Comparison of ENCODE assay signal across 36 mouse cellular contexts in the genomic region with DNA sequence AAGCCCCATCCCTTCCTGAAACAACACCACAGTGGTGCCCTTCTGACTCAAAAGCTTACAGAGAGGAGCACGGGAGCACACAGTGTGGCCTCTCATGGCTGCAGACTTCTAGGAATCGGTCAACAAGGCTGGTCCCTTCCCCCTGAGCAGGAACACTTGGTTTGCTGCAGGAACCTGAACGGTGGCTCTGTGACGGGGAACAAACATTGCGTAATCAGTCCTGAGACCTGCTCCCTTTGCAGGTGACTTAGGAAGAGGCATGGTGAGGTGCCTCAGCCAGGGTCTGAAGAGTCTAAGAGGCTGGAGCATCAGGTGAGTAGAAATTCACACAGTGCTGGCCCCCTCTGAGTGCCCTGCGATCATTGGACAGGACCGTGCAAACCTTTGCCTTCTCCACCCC. TPM values are rescaled to one million over a fixed set of nuclear protein-coding genes. Genes with fewer than 3 reads are reported as not detected.
DNase-seq lines count a peak whose midpoint lies in the region; ATAC-seq and TF ChIP-seq lines count a peak whose summit lies in the region.
"Had no signal": no experiment of that assay in that cellular context is flagged by ENCODE, and none has a peak within 500 bp of the region (broad histone marks: within the 10 kb centered on the region; RNA-seq: fewer than 3 reads in every experiment).

No protein-coding gene starts in this region.

- no peaks in the 10 kb centered on the region for H3K9me3 ChIP-seq in liver, embryonic 12.5 days (replicated peaks)
- no peaks in the 10 kb centered on the region for H3K9me3 ChIP-seq in intestine, embryonic 16.5 days (ENCODE audit: control insufficient read depth, low read length)
- no peaks in the 10 kb centered on the region for H3K9me3 ChIP-seq in stomach, embryonic 15.5 days
- H3K9me3 ChIP-seq: embryonic facial prominence, embryonic 10.5 days; embryonic facial prominence, embryonic 15.5 days; forebrain, embryonic 12.5 days; hindbrain, embryonic 12.5 days; kidney, embryonic 15.5 days; limb, embryonic 12.5 days; neural tube, embryonic 12.5 days had no signal

- no peak overlapping the region for H3K9ac ChIP-seq in liver, adult 2 months (ENCODE audit: low read depth, low read length)
- H3K9ac ChIP-seq in liver, embryonic 12.5 days = no peak overlapping the region
- no peak overlapping the region for H3K9ac ChIP-seq in intestine, embryonic 16.5 days (ENCODE audit: low read depth, low read length)
- no peak overlapping the region for H3K9ac ChIP-seq in stomach, embryonic 15.5 days
- H3K9ac ChIP-seq: embryonic facial prominence, embryonic 15.5 days; forebrain, embryonic 12.5 days; hindbrain, embryonic 12.5 days; kidney, embryonic 15.5 days; limb, embryonic 12.5 days; liver, postnatal 0 days; neural tube, embryonic 12.5 days had no signal

- H3K4me3 ChIP-seq in liver, adult 2 months (ENCODE audit: insufficient read depth, low read depth, low read length) = no peak overlapping the region
- no peak overlapping the region for H3K4me3 ChIP-seq in liver, embryonic 12.5 days
- H3K4me3 ChIP-seq in intestine, embryonic 16.5 days (ENCODE audit: low read length) = no peak overlapping the region
- no peak overlapping the region for H3K4me3 ChIP-seq in stomach, embryonic 15.5 days (replicated peaks)
- H3K4me3 ChIP-seq in layer of hippocampus, adult 2 months = no peak overlapping the region
- H3K4me3 ChIP-seq: embryonic facial prominence, embryonic 10.5 days; embryonic facial prominence, embryonic 15.5 days; forebrain, embryonic 12.5 days; hindbrain, embryonic 12.5 days; kidney, embryonic 15.5 days; left cerebral cortex, adult 2 months; limb, embryonic 12.5 days; neural tube, embryonic 12.5 days had no signal

- H3K4me1 ChIP-seq in liver, adult 2 months (ENCODE audit: control insufficient read depth, insufficient read depth, low read length) = peaks cover 2% of the 10 kb centered on the region; the same call in 1 of the 2 replicates
- no peaks in the 10 kb centered on the region for H3K4me1 ChIP-seq in liver, embryonic 12.5 days
- H3K4me1 ChIP-seq in intestine, embryonic 16.5 days (ENCODE audit: control insufficient read depth, insufficient read depth, low read length) = no peaks in the 10 kb centered on the region
- peaks cover 3% of the 10 kb centered on the region; the same call in 1 of the 2 replicates for H3K4me1 ChIP-seq in stomach, embryonic 15.5 days
- H3K4me1 ChIP-seq: neural tube, embryonic 12.5 days had no signal

- TF ChIP-seq POLR2A in liver, adult 2 months (IDR thresholded peaks at IDR 0.05; ENCODE audit: extremely low read depth, insufficient read depth, low read length) = no peak

- ATAC-seq in liver, embryonic 12.5 days = no peak
- peak; percentile 26; the same call in 1 of the 2 replicates for ATAC-seq in intestine, embryonic 16.5 days
- ATAC-seq in stomach, embryonic 15.5 days (ENCODE audit: insufficient read depth, low FRiP score, low read depth) = peak; percentile 19; the same call in 1 of the 2 replicates
- ATAC-seq: hindbrain, postnatal 0 days; liver, postnatal 0 days; midbrain, embryonic 16.5 days had no signal

- H3K79me2 ChIP-seq in liver, adult 2 months (ENCODE audit: control insufficient read depth, insufficient read depth, low read length) = no peaks in the 10 kb centered on the region

- no peaks in the 10 kb centered on the region for H3K36me3 ChIP-seq in liver, adult 2 months (ENCODE audit: control insufficient read depth, insufficient read depth, low read length)
- no peaks in the 10 kb centered on the region for H3K36me3 ChIP-seq in liver, embryonic 12.5 days
- H3K36me3 ChIP-seq in intestine, embryonic 16.5 days (ENCODE audit: control insufficient read depth, insufficient read depth, low read length) = no peaks in the 10 kb centered on the region
- H3K36me3 ChIP-seq in stomach, embryonic 15.5 days = no peaks in the 10 kb centered on the region
- H3K36me3 ChIP-seq: embryonic facial prominence, embryonic 10.5 days; embryonic facial prominence, embryonic 15.5 days; forebrain, embryonic 12.5 days; hindbrain, embryonic 12.5 days; kidney, embryonic 15.5 days; limb, embryonic 12.5 days; neural tube, embryonic 12.5 days had no signal

- no peak overlapping the region for H3K27ac ChIP-seq in liver, adult 2 months (replicated peaks; ENCODE audit: insufficient read depth, low read depth, low read length)
- no peak overlapping the region for H3K27ac ChIP-seq in liver, embryonic 12.5 days
- H3K27ac ChIP-seq in intestine, embryonic 16.5 days (ENCODE audit: low read length) = no peak overlapping the region
- no peak overlapping the region for H3K27ac ChIP-seq in stomach, embryonic 15.5 days
- no peak overlapping the region for H3K27ac ChIP-seq in layer of hippocampus, adult 2 months
- H3K27ac ChIP-seq: embryonic facial prominence, embryonic 10.5 days; embryonic facial prominence, embryonic 15.5 days; forebrain, embryonic 12.5 days; hindbrain, embryonic 12.5 days; hindbrain, postnatal 0 days; kidney, embryonic 15.5 days; left cerebral cortex, adult 2 months; limb, embryonic 12.5 days; neural tube, embryonic 12.5 days had no signal

- H3K4me2 ChIP-seq in liver, embryonic 12.5 days = no peak overlapping the region
- H3K4me2 ChIP-seq in intestine, embryonic 16.5 days (ENCODE audit: low read depth, low read length) = no peak overlapping the region
- H3K4me2 ChIP-seq in stomach, embryonic 15.5 days = no peak overlapping the region
- H3K4me2 ChIP-seq: embryonic facial prominence, embryonic 15.5 days; forebrain, embryonic 12.5 days; hindbrain, embryonic 12.5 days; kidney, embryonic 15.5 days; limb, embryonic 12.5 days; liver, embryonic 11.5 days; midbrain, embryonic 11.5 days; neural tube, embryonic 12.5 days had no signal

- 41% methylated on average over 7 of the region's 7 CpGs for WGBS in liver, adult 2 months
- 53% methylated on average over 7 of the region's 7 CpGs for WGBS in liver, embryonic 12.5 days (ENCODE audit: insufficient replicate concordance)
- WGBS in intestine, embryonic 16.5 days = 67% methylated on average over 7 of the region's 7 CpGs
- WGBS in stomach, embryonic 15.5 days = 62% methylated on average over 7 of the region's 7 CpGs

- H3K27me3 ChIP-seq in liver, adult 2 months (ENCODE audit: control insufficient read depth, insufficient read depth, low read length) = no peaks in the 10 kb centered on the region
- peaks cover 22% of the 10 kb centered on the region; the same call in 1 of the 2 replicates for H3K27me3 ChIP-seq in liver, embryonic 12.5 days (replicated peaks)
- no peaks in the 10 kb centered on the region for H3K27me3 ChIP-seq in intestine, embryonic 16.5 days (replicated peaks; ENCODE audit: control insufficient read depth, insufficient read depth, low read length)
- 0 out of 2 replicates have a peak, but pooled peaks cover 3% of the 10 kb centered on the region for H3K27me3 ChIP-seq in stomach, embryonic 15.5 days (replicated peaks)
- H3K27me3 ChIP-seq: embryonic facial prominence, embryonic 15.5 days had no signal

- TF ChIP-seq CTCF in liver, adult 2 months (IDR thresholded peaks at IDR 0.05; ENCODE audit: low read depth, low read length) = no peak
- TF ChIP-seq CTCF in layer of hippocampus, adult 2 months (conservative IDR thresholded peaks at IDR 0.05) = no peak

- peak; percentile 54 for DNase-seq in liver, adult 2 months (ENCODE audit: extremely low read depth, low read depth, low spot score)
- peak; percentile 55 to 59 for DNase-seq in urinary bladder, adult 18-20 months (ENCODE audit: low spot score in 2 of 2)
- no peak for DNase-seq in urinary bladder, postnatal 4 days (ENCODE audit: low spot score in 2 of 2)
- no peak for DNase-seq in adrenal gland, postnatal 36 days
- no peak for DNase-seq in layer of hippocampus, adult 2 months (ENCODE audit: low spot score in 2 of 2)
- DNase-seq: adrenal gland, adult 2 months; cerebellum, adult 8-10 months; gastrocnemius, postnatal 14 days; heart, postnatal 36 days; kidney, adult 18-20 months; kidney, postnatal 25 days; liver, postnatal 0 days; right cerebral cortex, postnatal 4 days; thymus, postnatal 14 days had no signal

RNA-seq across cellular contexts. Expression of a gene that starts 0.5 kb away (rescaled TPM):
- not detected in 2 replicates for total RNA-seq in liver, adult 2 months (2014; rRNA removed)
- polyA plus RNA-seq in liver, adult 2 months (2012; rRNA removed) = not detected in 2 replicates
- not detected in 2 replicates for polyA plus RNA-seq in liver, embryonic 12.5 days (2016; fragmentation: Nextera tagmentation; extraction: Ambion mirVana)
- polyA plus RNA-seq in intestine, embryonic 16.5 days (2015; fragmentation: Nextera tagmentation; extraction: Ambion mirVana) = not detected in 2 replicates
- not detected in 2 replicates for polyA plus RNA-seq in stomach, embryonic 15.5 days (2015; fragmentation: Nextera tagmentation; extraction: Ambion mirVana)
- total RNA-seq in adrenal gland, postnatal 36 days (2021) = not detected
- total RNA-seq in layer of hippocampus, adult 2 months (2021) = not detected
- total RNA-seq: adrenal gland, adult 2 months; gastrocnemius, postnatal 14 days; granulocyte monocyte progenitor cell, adult 5-6 weeks; heart, postnatal 36 days; hindbrain, postnatal 0 days; layer of hippocampus, adult 18-20 months; layer of hippocampus, postnatal 14 days; left cerebral cortex, adult 2 months; left cerebral cortex, postnatal 25 days; megakaryocyte, adult 5-6 weeks had no signal
- polyA plus RNA-seq: adrenal gland, adult 2 months; embryonic facial prominence, embryonic 10.5 days; forebrain, embryonic 12.5 days; heart, embryonic 16.5 days; hindbrain, embryonic 12.5 days; hindbrain, postnatal 0 days; kidney, embryonic 15.5 days; limb, embryonic 12.5 days; liver, embryonic 11.5 days; liver, postnatal 0 days; midbrain, embryonic 11.5 days; midbrain, embryonic 16.5 days; neural tube, embryonic 12.5 days; spleen, adult 2 months had no signal

RNA-seq across cellular contexts. Expression of a gene that starts 12.2 kb away (rescaled TPM):
- 3.7 and 5.7 TPM in 2 replicates for total RNA-seq in liver, adult 2 months (2014; rRNA removed)
- 5.4 and 8.7 TPM in 2 replicates for polyA plus RNA-seq in liver, adult 2 months (2012; rRNA removed)
- 0.26 and 0.29 TPM in 2 replicates for polyA plus RNA-seq in liver, embryonic 12.5 days (2016; fragmentation: Nextera tagmentation; extraction: Ambion mirVana)
- polyA plus RNA-seq in intestine, embryonic 16.5 days (2015; fragmentation: Nextera tagmentation; extraction: Ambion mirVana) = 0.06 TPM in 1 of 2 replicates, not detected in the other
- polyA plus RNA-seq in stomach, embryonic 15.5 days (2015; fragmentation: Nextera tagmentation; extraction: Ambion mirVana) = 0.23 and 0.33 TPM in 2 replicates
- total RNA-seq in adrenal gland, postnatal 36 days (2021) = 1 to 10 TPM; 2.3 to 2.8 TPM
- not detected for total RNA-seq in layer of hippocampus, adult 2 months (2021)
- total RNA-seq: granulocyte monocyte progenitor cell, adult 5-6 weeks; hindbrain, postnatal 0 days; left cerebral cortex, adult 2 months; megakaryocyte, adult 5-6 weeks had no signal
- polyA plus RNA-seq: embryonic facial prominence, embryonic 10.5 days; forebrain, embryonic 12.5 days; hindbrain, embryonic 12.5 days; hindbrain, postnatal 0 days; midbrain, embryonic 11.5 days; midbrain, embryonic 16.5 days; neural tube, embryonic 12.5 days had no signal

RNA-seq across cellular contexts. Expression of a gene that starts 56.1 kb away (rescaled TPM):
- not detected in 2 replicates for total RNA-seq in liver, adult 2 months (2014; rRNA removed)
- polyA plus RNA-seq in liver, adult 2 months (2012; rRNA removed) = not detected in 2 replicates
- polyA plus RNA-seq in liver, embryonic 12.5 days (2016; fragmentation: Nextera tagmentation; extraction: Ambion mirVana) = not detected in 2 replicates
- polyA plus RNA-seq in intestine, embryonic 16.5 days (2015; fragmentation: Nextera tagmentation; extraction: Ambion mirVana) = not detected in 2 replicates
- polyA plus RNA-seq in stomach, embryonic 15.5 days (2015; fragmentation: Nextera tagmentation; extraction: Ambion mirVana) = not detected in 2 replicates
- total RNA-seq in adrenal gland, postnatal 36 days (2021) = not detected
- not detected for total RNA-seq in layer of hippocampus, adult 2 months (2021)
- total RNA-seq: adrenal gland, adult 2 months; gastrocnemius, postnatal 14 days; granulocyte monocyte progenitor cell, adult 5-6 weeks; heart, postnatal 36 days; hindbrain, postnatal 0 days; layer of hippocampus, adult 18-20 months; layer of hippocampus, postnatal 14 days; left cerebral cortex, adult 2 months; left cerebral cortex, postnatal 25 days; megakaryocyte, adult 5-6 weeks had no signal
- polyA plus RNA-seq: adrenal gland, adult 2 months; embryonic facial prominence, embryonic 10.5 days; embryonic facial prominence, embryonic 15.5 days; forebrain, embryonic 12.5 days; heart, embryonic 16.5 days; hindbrain, embryonic 12.5 days; hindbrain, postnatal 0 days; kidney, embryonic 15.5 days; limb, embryonic 12.5 days; liver, embryonic 11.5 days; liver, postnatal 0 days; midbrain, embryonic 11.5 days; midbrain, embryonic 16.5 days; neural tube, embryonic 12.5 days; spleen, adult 2 months had no signal

Comparison
In these comparisons a context has a peak if more than half of its experiments do, and no peak if none do; other contexts are left out.
1. DNase-seq: peak in liver, adult 2 months (single experiment) and urinary bladder, adult 18-20 months (2 of 2); none in urinary bladder, postnatal 4 days (0 of 2), adrenal gland, postnatal 36 days (0 of 2) and layer of hippocampus, adult 2 months (0 of 2).